Mouse (Mus musculus): ENCODE data around the gene Ptchd4.

Ptchd4 gene

DNA sequence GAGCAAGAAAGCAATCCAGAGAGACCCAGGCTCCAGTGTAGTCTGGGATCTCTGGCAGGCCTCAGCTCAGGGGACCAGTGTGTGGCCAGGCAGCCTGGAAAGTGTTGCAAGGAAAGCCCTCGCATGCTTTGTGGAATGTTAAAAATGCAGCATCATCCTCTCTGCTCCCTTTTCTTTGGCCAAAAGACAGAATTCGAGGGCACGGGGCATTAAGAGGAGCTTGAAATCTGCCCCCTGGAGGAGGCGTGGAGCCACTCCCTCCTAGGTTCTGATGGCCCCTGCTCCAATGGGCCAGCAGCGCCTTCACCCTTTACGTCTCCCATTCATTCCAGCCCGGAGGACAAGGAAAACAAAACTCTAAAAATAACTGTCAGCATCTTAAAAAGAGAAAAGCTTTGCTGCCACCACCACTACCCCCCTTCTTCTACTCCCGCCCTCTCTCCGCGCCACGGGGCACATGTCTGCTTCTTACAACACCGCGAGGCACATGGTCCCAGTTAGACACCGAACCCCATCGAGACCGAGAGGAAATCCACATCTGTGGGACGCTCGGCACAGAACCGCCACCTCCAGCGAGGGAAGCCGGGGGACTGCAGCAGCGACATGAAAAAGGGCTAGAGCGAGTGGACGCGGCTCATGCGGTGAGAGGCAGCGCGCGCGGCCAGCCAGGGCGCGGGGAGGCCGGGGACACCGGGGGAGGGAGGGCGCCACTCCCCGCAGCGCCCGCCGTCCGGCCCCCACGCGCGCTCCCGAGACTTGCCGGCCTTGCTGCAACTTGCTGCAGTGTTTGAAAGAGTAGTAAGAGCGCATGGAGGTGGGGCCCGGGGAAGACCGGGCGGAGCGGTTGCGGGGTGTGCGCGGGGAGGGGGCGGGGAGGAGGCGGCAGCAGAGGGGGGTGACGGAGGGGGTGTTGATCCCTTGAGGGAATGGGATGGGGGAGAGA is at the start of gene Ptchd4:
Ptchd4 (plus strand) TSS at position 279 of the 943 bp plus-strand sequence.
- DNase-seq (ENCODE audit: low spot score in 2 of 2) = no peak

DNA sequence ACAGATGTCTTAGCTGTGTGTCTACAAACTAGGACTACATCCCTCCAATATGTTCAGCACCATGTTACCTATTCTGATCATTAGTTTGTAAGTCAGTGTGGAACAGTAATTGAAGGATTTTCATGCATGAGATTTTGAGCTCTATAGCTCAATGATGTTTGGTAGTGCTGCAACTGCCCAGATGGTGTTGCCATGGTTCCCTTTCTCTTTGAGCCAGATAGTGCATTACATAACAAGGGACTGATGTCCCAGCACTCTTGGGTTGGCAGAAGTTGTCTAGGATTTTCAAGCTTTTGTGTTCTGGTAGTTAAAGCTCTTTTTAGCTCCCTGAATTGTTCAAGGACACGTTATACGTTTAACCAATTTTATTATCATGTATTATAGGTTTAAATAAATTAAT is 38.9 kb upstream of the Ptchd4 start:
- no peak for DNase-seq (ENCODE audit: low spot score in 2 of 2)

DNA sequence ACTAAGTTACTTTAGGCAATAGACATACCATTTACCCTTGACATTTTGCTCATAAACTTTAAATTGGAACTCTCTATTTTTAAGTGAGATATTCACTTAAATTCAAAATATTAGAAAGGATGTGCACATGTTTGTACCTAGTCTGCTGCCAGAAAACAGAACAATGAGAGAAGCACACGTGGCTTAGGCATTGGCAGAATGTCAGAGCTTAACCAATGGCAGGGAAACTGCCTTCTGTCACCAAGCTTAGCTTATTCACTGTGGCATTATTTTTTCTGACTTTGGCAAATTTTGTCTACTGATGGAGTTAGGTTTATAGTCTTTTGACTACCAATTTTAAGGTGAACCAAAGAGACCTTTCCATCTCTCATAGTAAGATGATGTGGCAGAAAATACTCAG is 31.4 kb upstream of the Ptchd4 start:
- no peak for DNase-seq (ENCODE audit: low spot score in 2 of 2)

DNA sequence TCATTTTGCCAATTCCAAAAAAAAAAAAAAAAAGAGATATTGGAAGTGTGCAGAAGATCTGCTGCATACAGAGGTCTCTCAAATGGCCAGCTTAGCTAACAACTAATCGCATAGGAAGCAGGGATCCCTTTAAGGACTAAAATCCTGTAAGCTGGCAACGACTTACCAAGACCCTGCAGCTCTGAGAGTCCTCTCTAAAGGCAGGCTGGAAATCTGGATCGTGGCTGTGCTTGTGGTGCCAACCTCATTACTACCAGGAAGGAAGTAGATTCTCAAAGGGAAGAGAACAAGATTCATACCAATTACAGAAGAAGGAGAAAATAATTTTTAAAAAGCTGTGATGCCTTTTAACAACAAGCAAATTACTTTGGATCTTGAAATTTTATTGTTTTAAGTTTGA is 29.5 kb upstream of the Ptchd4 start:
- DNase-seq (ENCODE audit: low spot score in 2 of 2) = no peak

- no peak for DNase-seq (ENCODE audit: low spot score in 2 of 2)
Measured at GRCm38 (mm10) chr17:42290341-42290740, 25.4 kb upstream of the Ptchd4 start.

- no peak for DNase-seq (ENCODE audit: low spot score in 2 of 2)
Measured at GRCm38 (mm10) chr17:42291793-42292192, 24.0 kb upstream of the Ptchd4 start.

DNA sequence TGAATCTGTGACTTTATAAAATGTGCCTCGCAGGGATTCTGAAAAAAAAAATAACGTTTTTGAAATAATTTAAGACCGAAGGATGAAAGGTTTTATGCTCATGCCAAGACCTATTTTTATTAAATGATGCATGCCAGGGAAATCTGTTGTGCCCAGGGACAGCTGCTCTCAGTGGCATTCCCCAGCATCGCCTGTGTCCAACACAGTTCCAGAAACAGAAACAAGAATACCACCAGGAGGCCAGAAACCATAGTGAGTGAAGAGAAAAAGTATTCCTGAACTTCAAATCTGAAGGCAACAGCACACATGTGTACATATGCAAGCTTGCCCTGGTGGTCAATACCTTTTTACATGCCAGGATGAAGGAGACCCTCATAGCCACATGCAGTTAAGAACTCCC is 17.8 kb upstream of the Ptchd4 start:
- DNase-seq (ENCODE audit: low spot score in 2 of 2) = no peak

GRCm38 (mm10) chr17:42299681-42300080 is 16.1 kb upstream of the Ptchd4 start:
- DNase-seq (ENCODE audit: low spot score in 2 of 2) = no peak

- no peak for DNase-seq (ENCODE audit: low spot score in 2 of 2)
Measured at GRCm38 (mm10) chr17:42303062-42303577, 12.6 kb upstream of the Ptchd4 start.

DNA sequence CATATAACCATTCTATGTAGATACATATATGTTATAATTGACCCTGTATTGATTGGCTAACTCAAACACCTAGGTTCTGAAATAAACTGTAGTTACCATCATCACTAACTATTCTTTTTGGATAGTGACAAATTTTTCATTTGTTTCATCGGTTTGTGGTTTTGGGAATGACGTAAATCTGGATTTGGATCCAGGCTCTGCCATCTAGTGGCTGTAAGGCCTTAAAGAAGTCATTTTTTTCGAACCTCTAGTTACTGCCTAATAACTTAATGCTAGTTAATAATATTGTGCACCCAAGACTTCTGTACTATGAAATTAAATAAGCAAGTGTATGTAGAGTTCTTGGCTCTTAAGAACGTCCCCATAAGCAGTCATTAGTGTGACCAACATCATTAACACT is 11.5 kb upstream of the Ptchd4 start:
- no peak for DNase-seq (ENCODE audit: low spot score in 2 of 2)

GRCm38 (mm10) chr17:42307001-42307400 is 8.7 kb upstream of the Ptchd4 start:
- DNase-seq (ENCODE audit: low spot score in 2 of 2) = no peak

DNA sequence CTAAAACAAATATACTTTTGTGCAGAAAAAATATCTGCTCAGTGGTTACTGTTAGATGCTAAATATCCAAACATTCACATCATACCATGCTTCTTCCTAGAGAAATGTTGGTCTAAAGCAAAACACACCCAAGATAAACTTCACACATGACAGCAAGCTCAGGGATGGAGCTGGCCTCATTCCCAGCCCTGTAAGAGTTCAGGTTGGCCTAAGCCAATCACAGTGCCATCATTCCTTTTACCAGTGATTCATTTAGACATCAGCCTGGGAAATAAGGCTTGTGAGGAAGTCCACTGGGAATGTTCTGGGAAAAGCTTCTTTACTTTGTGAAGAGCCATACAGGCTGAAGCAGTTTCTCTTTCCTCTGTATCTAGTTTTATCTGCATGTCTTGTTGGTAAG is 5.6 kb upstream of the Ptchd4 start:
- no peak for DNase-seq (ENCODE audit: low spot score in 2 of 2)

- no peak for DNase-seq (ENCODE audit: low spot score in 2 of 2)
Measured at GRCm38 (mm10) chr17:42316612-42316982, 850 bp downstream of the Ptchd4 start.

DNA sequence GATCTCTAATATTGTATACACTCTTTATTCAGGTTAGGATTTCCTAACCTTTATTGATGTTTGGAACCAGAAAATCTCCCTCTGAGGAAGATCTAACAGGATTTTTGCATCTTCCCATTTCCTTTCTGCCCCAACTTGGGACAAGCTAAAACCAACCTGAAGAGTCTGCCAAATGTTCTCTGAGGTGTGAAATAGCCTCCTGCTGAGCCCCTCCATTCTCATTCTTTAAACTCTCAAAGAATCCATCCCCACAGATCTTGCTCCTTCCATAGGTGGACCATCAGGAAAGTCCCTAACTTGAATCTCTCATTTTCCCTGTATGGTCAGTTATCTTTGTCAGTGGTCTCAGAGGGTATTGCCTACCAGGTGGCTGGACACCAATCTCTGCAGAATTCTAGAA is 20.0 kb downstream of the Ptchd4 start:
- DNase-seq (ENCODE audit: low spot score in 2 of 2) = no peak

DNA sequence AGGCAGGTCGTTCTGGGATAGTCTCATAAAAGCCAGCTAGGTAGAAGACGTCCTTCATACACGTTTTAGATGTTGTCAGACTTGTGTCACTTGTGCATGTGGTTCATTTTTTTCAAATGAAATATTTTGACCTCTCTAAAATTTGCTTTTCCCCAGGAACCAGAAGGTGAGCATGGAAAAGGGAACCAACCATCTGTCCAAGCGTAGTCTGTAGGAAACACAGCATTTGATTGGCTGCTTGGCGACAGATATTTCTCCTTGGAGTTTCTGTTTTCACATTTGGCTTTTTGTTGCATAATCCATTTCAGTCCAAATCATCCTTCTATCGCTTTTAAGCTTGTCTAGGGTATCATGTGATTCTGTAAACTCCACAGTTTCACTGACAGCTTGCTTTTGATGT is 20.8 kb downstream of the Ptchd4 start:
- DNase-seq (ENCODE audit: low spot score in 2 of 2) = no peak

DNA sequence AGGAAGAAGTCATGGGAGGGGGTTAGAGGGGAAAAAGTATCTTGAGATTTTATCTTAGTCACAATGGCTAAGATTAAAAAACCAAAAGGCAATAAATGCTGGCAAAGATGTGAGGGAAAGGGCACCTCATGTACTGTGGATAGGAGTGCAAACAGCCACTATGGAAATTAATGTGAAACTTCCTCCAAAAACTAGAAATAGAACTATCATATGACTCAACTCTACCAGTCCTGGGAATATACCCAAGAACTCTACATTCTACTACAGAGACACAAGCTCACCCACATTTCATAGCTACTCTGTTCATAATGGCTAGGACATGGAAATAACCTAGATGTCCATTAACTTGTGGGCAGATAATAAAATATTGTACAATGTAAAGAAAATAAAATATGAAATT is 30.3 kb downstream of the Ptchd4 start:
- DNase-seq (ENCODE audit: low spot score in 2 of 2) = no peak

DNA sequence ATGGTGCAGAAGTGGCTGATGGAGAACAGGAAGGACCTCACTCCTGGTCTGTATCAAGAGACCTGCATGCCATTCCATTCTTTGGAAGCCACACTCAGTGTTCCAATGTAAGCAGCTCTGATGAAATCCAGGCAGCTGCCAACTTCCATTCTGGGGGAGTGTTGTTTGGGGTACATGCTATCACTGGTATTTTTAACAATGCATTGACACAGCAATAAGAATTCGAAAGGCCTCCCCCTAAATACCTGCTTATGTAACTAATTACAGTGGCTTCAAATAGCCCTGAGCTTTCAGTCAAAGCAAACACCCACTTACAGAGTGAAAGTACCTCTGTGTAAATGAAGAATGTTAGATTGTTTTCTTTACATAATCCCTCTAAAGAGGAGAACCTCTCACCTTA is 42.7 kb downstream of the Ptchd4 start:
- DNase-seq (ENCODE audit: low spot score in 2 of 2) = no peak

DNA sequence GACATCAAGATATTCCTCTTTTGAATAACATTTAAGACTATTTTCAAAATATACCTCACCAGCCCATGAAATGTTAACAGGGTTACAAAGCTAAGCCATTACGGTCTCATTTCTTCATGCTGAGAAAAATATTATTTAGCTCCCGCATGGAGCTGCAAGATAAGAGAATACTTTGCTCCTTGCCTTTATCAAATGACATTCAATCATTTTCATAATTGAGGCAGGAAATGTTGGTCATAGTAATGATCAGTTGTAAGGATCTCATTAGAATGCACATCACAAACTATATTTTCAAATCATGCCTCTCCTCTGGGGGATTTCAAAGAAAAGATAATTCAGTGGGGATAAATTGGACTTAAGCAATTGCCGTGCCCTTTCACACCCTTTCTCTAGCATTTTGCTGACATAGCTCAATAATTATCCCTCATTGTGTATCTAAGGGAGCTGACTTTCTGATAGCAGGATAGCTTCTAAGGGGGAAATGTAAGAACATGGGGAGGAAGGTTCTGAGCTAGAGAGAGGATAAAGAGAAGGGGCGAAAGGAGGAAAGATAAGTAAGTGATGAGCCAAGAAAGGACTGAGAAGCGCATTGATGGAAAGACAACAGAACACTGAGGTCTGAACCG is 47.5 kb downstream of the Ptchd4 start:
- DNase-seq (ENCODE audit: low spot score in 2 of 2) = no peak

DNA sequence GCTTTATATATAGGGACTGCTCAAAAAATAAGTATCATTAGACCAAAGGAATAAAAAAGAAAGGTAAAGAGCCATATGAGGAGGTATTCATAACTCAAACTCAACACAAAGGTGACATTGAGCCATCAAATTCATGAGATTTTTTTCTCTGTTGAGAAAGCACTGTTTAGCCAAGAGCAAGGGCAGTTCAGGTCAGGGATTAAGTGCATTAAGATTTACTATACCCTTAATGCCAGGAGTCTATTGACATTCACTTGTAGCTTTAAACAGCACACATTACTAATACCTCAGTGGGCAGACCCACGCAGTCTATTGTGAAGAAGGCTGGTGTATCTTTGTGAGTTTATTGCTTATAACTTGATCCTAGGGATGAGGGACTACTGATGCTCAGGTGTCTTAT is 49.0 kb downstream of the Ptchd4 start:
- DNase-seq (ENCODE audit: low spot score in 2 of 2) = no peak

DNA sequence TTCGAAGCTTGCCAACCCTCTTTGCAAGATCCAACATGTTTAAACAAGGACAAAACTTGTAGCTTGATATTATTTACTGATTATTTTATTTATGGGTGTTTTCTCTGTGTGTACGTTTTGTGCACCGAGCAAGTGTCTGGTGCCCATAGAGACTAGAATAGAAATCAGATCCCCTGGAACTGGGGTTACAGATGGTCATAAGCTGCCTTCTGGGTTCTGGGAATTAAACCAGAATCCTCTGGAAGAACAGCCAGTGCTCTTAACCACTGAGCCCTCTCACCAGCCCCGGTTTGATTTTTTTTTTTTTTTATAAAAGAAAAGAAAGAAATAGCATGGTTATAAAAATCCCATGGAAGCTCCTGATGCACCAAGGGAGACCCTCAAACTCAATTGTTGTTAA is 59.1 kb downstream of the Ptchd4 start:
- DNase-seq (ENCODE audit: low spot score in 2 of 2) = no peak

DNA sequence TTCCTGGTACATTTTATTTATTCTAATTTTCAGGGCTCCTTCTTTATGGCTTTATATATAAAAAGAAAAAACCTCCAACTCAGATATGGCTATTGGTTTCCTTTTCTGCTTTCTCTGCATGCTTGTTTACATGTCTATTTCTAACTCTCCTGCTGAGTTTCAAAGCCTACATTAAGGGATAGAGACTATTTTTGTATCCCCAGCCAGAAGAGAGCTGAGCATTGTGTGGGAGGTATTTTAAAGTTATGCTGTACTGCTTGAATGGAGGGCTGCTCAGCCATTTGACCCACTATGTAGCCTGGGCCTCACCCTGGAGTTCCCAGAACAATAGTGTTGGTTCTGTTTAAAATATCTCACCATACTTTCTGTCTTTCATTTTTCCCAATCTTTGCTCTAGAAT is 77.3 kb downstream of the Ptchd4 start:
- no peak for DNase-seq (ENCODE audit: low spot score in 2 of 2)

DNA sequence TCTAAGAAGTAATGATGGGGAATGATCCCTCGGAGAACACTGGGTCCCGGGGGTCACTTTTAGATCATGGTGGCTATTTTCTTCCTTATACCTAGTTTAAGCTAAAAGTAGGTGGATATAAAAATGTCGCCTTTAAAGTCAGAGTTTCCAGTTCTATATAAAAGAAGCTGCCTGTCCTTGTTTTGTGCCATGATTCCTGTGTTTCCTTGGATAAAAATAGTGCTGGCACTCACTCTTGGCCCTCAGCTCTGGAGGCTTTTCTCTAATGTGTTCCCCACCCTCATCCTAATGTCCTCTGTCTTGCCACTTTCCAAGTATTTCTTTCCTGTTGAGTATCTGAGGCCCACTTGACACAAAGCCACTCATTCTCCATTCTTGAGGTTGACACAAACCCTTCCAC is 79.6 kb downstream of the Ptchd4 start:
- DNase-seq (ENCODE audit: low spot score in 2 of 2) = no peak

- no peak for DNase-seq (ENCODE audit: low spot score in 2 of 2)
Measured at GRCm38 (mm10) chr17:42418449-42418848, 102.7 kb downstream of the Ptchd4 start.

Measured in spleen, postnatal 10 days (tissue).